Comparison of ENCODE assay signal across 27 mouse cellular contexts in genomic region chr11:83810441-83810840, GRCm38 (mm10). TPM values are rescaled to one million over a fixed set of nuclear protein-coding genes. Genes with fewer than 3 reads are reported as not detected.
"Had no signal": no experiment of that assay in that cellular context is flagged by ENCODE, and none has a peak within 500 bp of the region (broad histone marks: within the 10 kb centered on the region; RNA-seq: fewer than 3 reads in every experiment).

No protein-coding gene starts in this region.

- H3K9me3 ChIP-seq: heart, embryonic 10.5 days; hindbrain, embryonic 10.5 days; hindbrain, embryonic 12.5 days; hindbrain, embryonic 15.5 days; limb, embryonic 10.5 days; limb, embryonic 12.5 days; liver, embryonic 13.5 days; liver, embryonic 15.5 days had no signal

- H3K4me2 ChIP-seq: heart, embryonic 12.5 days; hindbrain, embryonic 12.5 days; hindbrain, embryonic 15.5 days; limb, embryonic 12.5 days; liver, embryonic 11.5 days; liver, embryonic 13.5 days; liver, embryonic 15.5 days had no signal

- H3K4me1 ChIP-seq: heart, embryonic 12.5 days; hindbrain, embryonic 10.5 days; hindbrain, embryonic 12.5 days; hindbrain, embryonic 15.5 days; limb, embryonic 10.5 days; limb, embryonic 12.5 days; liver, embryonic 13.5 days; liver, embryonic 15.5 days had no signal

- H3K36me3 ChIP-seq: heart, embryonic 10.5 days; heart, embryonic 12.5 days; hindbrain, embryonic 10.5 days; hindbrain, embryonic 12.5 days; hindbrain, embryonic 15.5 days; limb, embryonic 10.5 days; limb, embryonic 12.5 days; liver, embryonic 13.5 days; liver, embryonic 15.5 days had no signal

- H3K4me3 ChIP-seq: gastrocnemius, adult 2 months; heart, embryonic 10.5 days; heart, embryonic 12.5 days; hindbrain, embryonic 10.5 days; hindbrain, embryonic 12.5 days; hindbrain, embryonic 15.5 days; limb, embryonic 10.5 days; limb, embryonic 12.5 days; liver, embryonic 13.5 days; liver, embryonic 15.5 days had no signal

- ATAC-seq: hindbrain, postnatal 0 days; intestine, embryonic 16.5 days had no signal

- DNase-seq: gastrocnemius, adult 2 months; gastrocnemius, postnatal 10 days; gastrocnemius, postnatal 25 days; heart, adult 18-20 months; heart, postnatal 10 days; heart, postnatal 4 days; kidney, adult 18-20 months; kidney, adult 8-10 months; kidney, postnatal 10 days; layer of hippocampus, adult 9-11 months; layer of hippocampus, postnatal 36 days; liver; liver, embryonic 13.5 days had no signal

- H3K27me3 ChIP-seq: hindbrain, embryonic 12.5 days; hindbrain, embryonic 15.5 days; limb, embryonic 12.5 days; liver, embryonic 15.5 days had no signal

- H3K9ac ChIP-seq: heart, embryonic 12.5 days; hindbrain, embryonic 12.5 days; hindbrain, embryonic 15.5 days; limb, embryonic 12.5 days; liver, embryonic 13.5 days; liver, embryonic 15.5 days had no signal

- H3K27ac ChIP-seq: gastrocnemius, adult 2 months; heart, embryonic 10.5 days; hindbrain, embryonic 10.5 days; hindbrain, embryonic 12.5 days; hindbrain, embryonic 15.5 days; hindbrain, postnatal 0 days; limb, embryonic 10.5 days; limb, embryonic 12.5 days; liver, embryonic 13.5 days; liver, embryonic 15.5 days had no signal

RNA-seq across cellular contexts. Expression of gene Hnf1b, which starts 39.4 kb away (rescaled TPM):
- total RNA-seq: gastrocnemius, adult 2 months; gastrocnemius, postnatal 10 days; gastrocnemius, postnatal 25 days; granulocyte monocyte progenitor cell, adult 5-6 weeks; heart, adult 8-10 months; heart, postnatal 10 days; heart, postnatal 25 days; heart, postnatal 4 days; hindbrain, postnatal 0 days had no signal
- polyA plus RNA-seq: hindbrain, embryonic 10.5 days; limb, embryonic 10.5 days; limb, embryonic 12.5 days had no signal
